ENCODE assay signal across 8 mouse cellular contexts in the genomic region with DNA sequence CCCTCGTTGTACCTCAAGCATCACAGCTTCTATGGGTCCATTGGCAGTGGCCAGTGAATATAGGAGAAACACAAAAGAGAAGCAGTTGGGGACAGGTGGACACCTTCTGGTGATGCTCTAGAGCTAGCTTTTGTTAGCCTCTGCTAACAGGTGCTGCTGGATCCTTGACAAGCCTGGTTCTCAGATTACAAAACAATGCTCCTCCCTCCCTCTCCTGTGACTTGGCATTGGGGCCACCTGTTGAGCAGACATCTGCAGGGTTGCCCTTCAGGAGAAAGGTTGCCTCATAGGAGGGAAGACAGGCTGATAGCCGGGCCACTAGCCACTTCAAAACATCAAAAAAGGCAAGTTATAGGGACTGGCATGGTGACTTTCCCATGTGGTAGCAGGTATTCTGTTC. TPM values are rescaled to one million over a fixed set of nuclear protein-coding genes. Genes with fewer than 3 reads are reported as not detected.
A peak's percentile ranks its signal among the peaks of the same experiment; 100 is the strongest.
DNase-seq lines count a peak whose midpoint lies in the region; ATAC-seq and TF ChIP-seq lines count a peak whose summit lies in the region.

Gene Slc31a2, plus strand, starts transcription at position 287 of the 400 bp plus-strand sequence.

- H3K4me1 ChIP-seq in spleen, adult 2 months (ENCODE audit: control insufficient read depth, insufficient read depth, insufficient read length) = no peaks in the 10 kb centered on the region
- H3K4me1 ChIP-seq in embryonic fibroblast, embryonic 13.5 days (ENCODE audit: control insufficient read depth, insufficient read depth, low read length) = no peaks in the 10 kb centered on the region
- H3K4me1 ChIP-seq in hindbrain, embryonic 14.5 days (replicated peaks; ENCODE audit: control insufficient read depth, insufficient read depth, low read length) = no peaks in the 10 kb centered on the region

- no peak for DNase-seq in spleen, adult 2 months (ENCODE audit: low read depth in 1 of 2, low spot score in 2 of 2)
- no peak for DNase-seq in spleen, postnatal 36 days (ENCODE audit: low spot score in 2 of 2)
- peak; percentile 20 for DNase-seq in hindbrain, embryonic 14.5 days (ENCODE audit: low spot score)
- DNase-seq in spleen, adult 18-20 months = no peak
- no peak for DNase-seq in cerebellum, adult 9-11 months
- no peak for DNase-seq in thymus, postnatal 14 days

- H3K9ac ChIP-seq in hindbrain, embryonic 14.5 days = no peak within 1 kb of the TSS

- no peak within 1 kb of the TSS for H3K4me2 ChIP-seq in hindbrain, embryonic 14.5 days (replicated peaks)

- no peak within 1 kb of the TSS for H3K4me3 ChIP-seq in spleen, adult 2 months (ENCODE audit: extremely low read depth, insufficient read depth, insufficient read length)
- no peak within 1 kb of the TSS for H3K4me3 ChIP-seq in embryonic fibroblast, embryonic 13.5 days (ENCODE audit: insufficient read depth, low read length)
- H3K4me3 ChIP-seq in hindbrain, embryonic 14.5 days (replicated peaks; ENCODE audit: low read length) = no peak within 1 kb of the TSS

- TF ChIP-seq POLR2A in spleen, adult 2 months (IDR thresholded peaks at IDR 0.05; ENCODE audit: low read depth, low read length) = no peak
- TF ChIP-seq POLR2A in embryonic fibroblast, embryonic 13.5 days (IDR thresholded peaks at IDR 0.05; ENCODE audit: low read depth, low read length) = no peak

- no peak for TF ChIP-seq CTCF in spleen, adult 2 months (IDR thresholded peaks at IDR 0.05; ENCODE audit: extremely low read depth, insufficient read depth, insufficient read length, insufficient replicate concordance)
- no peak for TF ChIP-seq CTCF in embryonic fibroblast, embryonic 13.5 days (IDR thresholded peaks at IDR 0.05; ENCODE audit: borderline replicate concordance, insufficient read depth, low read length)

- no peaks in the 10 kb centered on the region for H3K36me3 ChIP-seq in spleen, adult 2 months (ENCODE audit: control insufficient read depth, insufficient read depth, low read length)
- no peaks in the 10 kb centered on the region for H3K36me3 ChIP-seq in hindbrain, embryonic 14.5 days (replicated peaks; ENCODE audit: control insufficient read depth, insufficient read depth)

- WGBS in spleen, adult 2 months = 44% methylated on average over 2 of the region's 2 CpGs
- WGBS in hindbrain, embryonic 14.5 days = 52% methylated on average over 2 of the region's 2 CpGs

- H3K27ac ChIP-seq in spleen, adult 2 months (ENCODE audit: insufficient read depth, low read length) = no peak within 1 kb of the TSS
- no peak within 1 kb of the TSS for H3K27ac ChIP-seq in embryonic fibroblast, embryonic 13.5 days (ENCODE audit: insufficient read depth, low read length)
- H3K27ac ChIP-seq in hindbrain, embryonic 14.5 days = no peak within 1 kb of the TSS

- H3K27me3 ChIP-seq in spleen, adult 2 months (ENCODE audit: control insufficient read depth, insufficient read depth, low read length) = no peaks in the 10 kb centered on the region
- no peaks in the 10 kb centered on the region for H3K27me3 ChIP-seq in hindbrain, embryonic 14.5 days (ENCODE audit: control insufficient read depth, insufficient read depth, low read length)

- no peaks in the 10 kb centered on the region for H3K9me3 ChIP-seq in hindbrain, embryonic 14.5 days (ENCODE audit: control insufficient read depth, low read length)

- no peak for ATAC-seq in hindbrain, embryonic 14.5 days (ENCODE audit: low FRiP score)
- no peak for ATAC-seq in neutrophil, adult 5-6 weeks (ENCODE audit: extremely low read depth, insufficient number of reproducible peaks, low FRiP score, poor library complexity, severe bottlenecking)

RNA-seq across cellular contexts. Expression of gene Slc31a2, which starts in this region (rescaled TPM):
- polyA plus RNA-seq in spleen, adult 2 months (2012; rRNA removed) = 12.4 and 14.0 TPM in 2 replicates
- polyA plus RNA-seq in embryonic fibroblast, embryonic 13.5 days (2011; ENCODE audit: insufficient read length, low read depth, missing spikeins) = 10.4 and 13.9 TPM in 2 replicates
- 12.6 and 14.4 TPM in 2 replicates for polyA plus RNA-seq in hindbrain, embryonic 14.5 days (2014; fragmentation: Nextera tagmentation; extraction: Ambion mirVana)
- 13.7 and 20.6 TPM in 2 replicates for total RNA-seq in neutrophil, adult 5-6 weeks (2017)
